Mouse (Mus musculus) heart, postnatal 0 days (tissue): ENCODE measurements around the gene Rab23. TPM values are rescaled to one million over a fixed set of nuclear protein-coding genes. Genes with fewer than 3 reads are reported as not detected.

Experiments used
- ATAC-seq: fragments of 200-750 bp; cut with Nextera tagmentation; 2 replicates; pipeline ENCODE4 v1.8.0; 2017; ENCODE audit warnings: low read depth, moderate number of reproducible peaks, moderate library complexity; ENCODE audit not compliant: insufficient read depth
- DNase-seq: peaks from one replicate; pipeline ENCODE4 v3.0.0-alpha.2; 2016; ENCODE audit warnings: low spot score
- H3K27ac ChIP-seq: fragments of 300-500 bp; sonication (generic); 2 replicates; pipeline ENCODE4 v1.5.1; 2014; ENCODE audit warnings: low read depth, mild to moderate bottlenecking
- H3K27me3 ChIP-seq: fragments of 300-500 bp; sonication (generic); 2 replicates; pipeline ENCODE4 v1.6.1; 2014; ENCODE audit warnings: low read length, mixed read lengths; ENCODE audit not compliant: control insufficient read depth, insufficient read depth
- H3K36me3 ChIP-seq: fragments of 300-500 bp; sonication (generic); replicated peaks from 2 replicates; pipeline ENCODE4 v1.6.1; 2014; ENCODE audit warnings: low read length, mixed read lengths; ENCODE audit not compliant: control insufficient read depth, insufficient read depth
- H3K4me1 ChIP-seq: fragments of 300-500 bp; sonication (generic); 2 replicates; pipeline ENCODE4 v1.6.1; 2014; ENCODE audit warnings: antibody characterized with exemption; ENCODE audit not compliant: control insufficient read depth, insufficient read depth
- H3K4me2 ChIP-seq: fragments of 300-500 bp; sonication (generic); 2 replicates; pipeline ENCODE4 v1.6.1; 2014; ENCODE audit warnings: low read depth, mild to moderate bottlenecking, low read length, moderate library complexity
- H3K4me3 ChIP-seq: fragments of 300-500 bp; sonication (generic); 2 replicates; pipeline ENCODE4 v1.5.1; 2014; ENCODE audit warnings: low read depth, low read length
- H3K9ac ChIP-seq: fragments of 300-500 bp; sonication (generic); replicated peaks from 2 replicates; pipeline ENCODE4 v1.6.1; 2014; ENCODE audit warnings: low read depth, low read length, mixed read lengths
- H3K9me3 ChIP-seq: fragments of 300-500 bp; sonication (generic); replicated peaks from 2 replicates; pipeline ENCODE4 v1.6.1; 2016; ENCODE audit warnings: low read length; ENCODE audit not compliant: control insufficient read depth
- CTCF ChIP-seq: IDR thresholded peaks from 2 replicates; pipeline ENCODE4 v1.5.1; 2016; ENCODE audit warnings: antibody characterized with exemption, control low read depth, low read depth
- EP300 ChIP-seq: IDR thresholded peaks from 2 replicates; pipeline ENCODE4 v1.6.1; 2016; ENCODE audit warnings: antibody characterized with exemption, low read depth
- WGBS: fragments of 180-500 bp; shearing (Covaris S2); extraction: QIAGEN DNeasy Blood & Tissue Kit; methylation state at CpG from one replicate; pipeline ENCODE4 v1.1.7; 2014; 5-methylcytosine and 5-hydroxymethylcytosine counted together
- polyA plus RNA-seq: library from polyadenylated mRNA; unstranded; fragments of >200 nt; fragmentation: Nextera tagmentation; extraction: Ambion mirVana; gene quantifications from 2 replicates; pipeline ENCODE4 v1.2.1, GENCODE M21; 2015
- total RNA-seq: library from RNA; depleted of rRNA; stranded (reverse); fragments of >200 nt; gene quantifications from 2 replicates; pipeline ENCODE4 v1.2.3, GENCODE M21; 2014; ENCODE audit warnings: low replicate concordance

Gene Rab23
- total and polyA plus RNA-seq, 2 experiments from 2014 or later: 1.0 to 9.0 TPM

DNA sequence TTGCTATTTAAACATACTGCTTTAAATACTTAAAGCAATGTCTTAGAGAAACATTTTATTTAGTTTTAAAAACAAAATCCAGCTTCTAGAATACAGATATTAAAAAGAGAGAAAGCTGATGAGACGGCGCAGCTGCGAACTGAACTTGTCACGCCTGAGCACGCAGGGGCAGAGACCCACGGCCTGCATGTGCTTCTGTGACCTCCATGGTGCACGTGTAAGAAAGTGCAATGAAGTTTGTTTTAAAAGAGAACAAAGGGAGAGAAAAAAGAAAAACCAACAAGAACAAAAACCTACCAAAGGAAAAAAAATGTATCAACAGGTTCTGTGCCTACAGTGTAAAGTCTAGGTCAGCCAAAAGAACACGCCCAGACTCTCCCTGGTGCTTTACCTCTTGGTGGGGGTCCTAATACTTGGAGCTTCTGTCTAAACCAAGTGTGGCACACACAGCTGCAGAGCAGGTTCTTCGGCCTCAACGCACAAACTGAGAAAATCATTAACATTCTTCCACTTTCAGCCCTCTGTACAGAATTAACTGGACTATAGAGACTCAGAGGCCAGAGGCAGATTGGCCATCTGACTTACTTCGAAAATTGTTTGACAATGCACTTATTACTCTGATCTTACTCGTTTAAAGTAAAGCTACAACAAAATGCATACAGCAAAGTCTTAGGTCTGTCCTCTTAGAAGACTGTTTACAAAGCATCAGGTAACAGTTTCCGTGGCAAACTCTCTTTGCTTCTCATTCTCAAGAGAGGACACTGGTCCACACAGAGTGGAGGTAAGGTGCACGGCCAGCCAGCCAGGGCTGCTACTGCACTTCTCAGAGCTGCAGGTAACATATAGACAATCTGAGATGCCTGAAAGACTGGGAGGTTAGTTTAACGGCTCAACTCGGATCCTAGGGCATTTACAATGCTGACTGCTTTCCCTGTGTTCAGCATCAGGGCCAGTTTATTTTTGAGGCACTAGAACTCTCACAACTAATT, 47.1 kb downstream of the Rab23 start:
- Histone ChIP-seq H3K36me3 (peaks cover 49% of the 10 kb centered on the region), H3K9me3 (no peaks in the 10 kb centered on the region), H3K27me3 (no peaks in the 10 kb centered on the region), H3K9ac (no peak overlapping the region), H3K4me3 (no peak overlapping the region), H3K4me1 (no peaks in the 10 kb centered on the region), H3K27ac (no peak overlapping the region), H3K4me2 (no peak overlapping the region)
- ATAC-seq: no peak
- DNase-seq: no peak
- 90% methylated on average over 16 of the region's 16 CpGs for WGBS
- TF ChIP-seq CTCF (no peak), EP300 (no peak)

DNA sequence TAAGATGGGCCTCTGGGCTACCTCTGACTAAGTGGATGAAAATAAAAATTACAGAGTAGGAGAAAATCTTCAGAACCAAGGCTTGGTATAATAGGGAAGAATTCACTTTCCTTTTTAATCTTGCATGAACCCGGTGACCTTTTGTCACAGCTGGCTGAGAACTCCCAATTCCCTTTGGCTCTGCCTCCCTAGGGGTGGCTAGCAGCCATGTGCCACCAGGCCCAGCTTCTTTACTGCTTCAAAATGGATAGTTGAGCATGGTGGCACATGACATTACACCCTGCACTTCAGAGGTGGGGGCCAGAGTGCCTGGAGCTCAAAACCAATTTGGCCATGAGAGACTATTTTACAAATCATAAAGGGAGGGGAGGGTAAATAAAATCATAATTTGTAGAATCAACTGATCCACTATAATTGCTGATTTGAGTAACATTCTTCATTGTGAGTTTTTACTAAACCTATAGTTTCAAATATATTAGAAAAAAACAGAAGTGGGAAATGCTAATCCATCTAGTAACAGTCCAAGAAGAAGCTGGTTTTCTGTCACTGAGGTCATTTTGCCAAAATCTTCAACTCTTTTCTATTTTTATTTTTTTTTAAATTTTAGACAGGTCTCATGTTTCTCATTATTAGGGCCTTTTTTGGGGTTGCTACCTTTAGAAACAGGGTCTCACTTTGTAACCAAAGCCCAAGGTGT, 48.6 kb downstream of the Rab23 start:
- Histone ChIP-seq H3K4me1 (no peaks in the 10 kb centered on the region), H3K27me3 (no peaks in the 10 kb centered on the region), H3K36me3 (peaks cover 59% of the 10 kb centered on the region), H3K4me2 (no peak overlapping the region), H3K4me3 (no peak overlapping the region), H3K9ac (no peak overlapping the region), H3K9me3 (no peaks in the 10 kb centered on the region), H3K27ac (no peak overlapping the region)
- no peak for TF ChIP-seq EP300
- TF ChIP-seq CTCF: no peak
- no peak for DNase-seq
- ATAC-seq: no peak
- WGBS: 91% methylated on average over 1 of the region's 1 CpGs

DNA sequence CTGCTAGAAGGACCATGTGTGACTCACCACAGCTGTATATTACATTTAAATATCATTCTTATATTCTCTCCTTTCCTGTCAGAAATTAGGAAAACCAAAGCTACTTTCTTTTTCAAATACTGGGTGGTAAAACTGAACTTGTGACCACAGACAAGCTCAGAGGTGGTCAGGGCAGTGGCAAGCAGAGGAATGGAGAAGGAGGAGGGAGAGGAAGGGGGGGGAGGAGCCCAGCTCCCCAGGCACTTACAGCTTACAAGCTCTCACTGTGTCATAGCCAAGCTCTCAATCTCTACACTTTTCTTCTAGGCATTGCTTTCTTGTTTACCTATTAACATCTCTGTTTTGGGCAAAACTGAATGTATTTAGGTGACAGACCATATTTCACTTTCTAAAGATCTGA, 49.1 kb downstream of the Rab23 start:
- Histone ChIP-seq H3K27me3 (no peaks in the 10 kb centered on the region), H3K4me2 (no peak overlapping the region), H3K36me3 (peaks cover 58% of the 10 kb centered on the region), H3K27ac (no peak overlapping the region), H3K4me1 (no peaks in the 10 kb centered on the region), H3K4me3 (no peak overlapping the region), H3K9ac (no peak overlapping the region), H3K9me3 (no peaks in the 10 kb centered on the region)
- no peak for DNase-seq
- no peak for ATAC-seq
- TF ChIP-seq CTCF: no peak
- no peak for TF ChIP-seq EP300

DNA sequence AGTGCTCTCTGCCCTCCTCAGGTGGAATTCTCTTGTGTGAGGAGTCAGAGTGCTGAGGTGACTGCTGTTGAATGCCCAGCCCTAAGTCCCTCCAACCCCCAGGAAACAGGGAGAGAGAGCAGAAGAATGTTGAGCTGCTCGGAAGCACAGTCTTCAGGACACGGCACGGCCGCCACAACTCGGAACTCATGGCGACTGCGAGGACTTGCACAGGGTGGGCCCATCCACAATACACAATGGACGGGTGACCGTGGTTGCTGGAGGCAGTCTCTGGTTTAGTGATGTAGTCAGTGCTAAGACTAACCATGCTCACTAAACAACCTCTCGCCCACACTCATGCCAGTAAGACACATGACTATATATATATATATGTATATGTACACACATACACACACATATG, 51.9 kb downstream of the Rab23 start:
- Histone ChIP-seq H3K9ac (no peak overlapping the region), H3K27ac (no peak overlapping the region), H3K4me1 (no peaks in the 10 kb centered on the region), H3K27me3 (no peaks in the 10 kb centered on the region), H3K4me2 (no peak overlapping the region), H3K36me3 (peaks cover 54% of the 10 kb centered on the region), H3K4me3 (no peak overlapping the region), H3K9me3 (no peaks in the 10 kb centered on the region)
- WGBS: 93% methylated on average over 10 of the region's 10 CpGs
- no peak for ATAC-seq
- TF ChIP-seq CTCF (no peak), EP300 (no peak)
- no peak for DNase-seq

DNA sequence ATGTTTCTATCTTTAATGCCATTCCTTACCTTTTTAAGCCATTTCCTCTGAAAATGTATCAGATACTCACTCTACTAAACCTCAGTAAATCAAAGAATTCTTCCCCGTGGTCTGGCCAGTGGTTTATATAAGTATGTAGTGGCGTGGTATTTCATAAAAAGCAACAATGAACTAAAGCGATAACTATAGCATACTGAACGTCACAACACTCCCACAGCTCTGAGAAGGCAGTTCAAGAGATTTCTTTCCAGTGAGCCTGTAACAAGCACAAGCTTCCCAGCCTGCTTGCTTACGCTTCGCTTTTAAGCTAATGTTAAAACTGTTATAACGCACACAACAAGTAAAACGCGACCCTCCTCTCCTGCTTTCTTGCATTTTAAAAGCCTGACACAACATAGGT, 52.4 kb downstream of the Rab23 start:
- ATAC-seq (no peak), DNase-seq (no peak)
- Histone ChIP-seq H3K9me3 (no peaks in the 10 kb centered on the region), H3K27ac (no peak overlapping the region), H3K36me3 (peaks cover 52% of the 10 kb centered on the region), H3K4me3 (no peak overlapping the region), H3K27me3 (no peaks in the 10 kb centered on the region), H3K4me2 (no peak overlapping the region), H3K4me1 (no peaks in the 10 kb centered on the region), H3K9ac (no peak overlapping the region)
- 92% methylated on average over 9 of the region's 9 CpGs for WGBS
- TF ChIP-seq EP300 (no peak), CTCF (no peak)
